Mouse (Mus musculus) fibroblast of lung, adult 2 months (primary cell): ENCODE results near the gene Ldlrap1.

ENCODE experiments used
- DNase-seq: peaks from one replicate; pipeline ENCODE4 v3.0.0-alpha.2; 2011; ENCODE audit warnings: low read depth

Ldlrap1 gene

DNA sequence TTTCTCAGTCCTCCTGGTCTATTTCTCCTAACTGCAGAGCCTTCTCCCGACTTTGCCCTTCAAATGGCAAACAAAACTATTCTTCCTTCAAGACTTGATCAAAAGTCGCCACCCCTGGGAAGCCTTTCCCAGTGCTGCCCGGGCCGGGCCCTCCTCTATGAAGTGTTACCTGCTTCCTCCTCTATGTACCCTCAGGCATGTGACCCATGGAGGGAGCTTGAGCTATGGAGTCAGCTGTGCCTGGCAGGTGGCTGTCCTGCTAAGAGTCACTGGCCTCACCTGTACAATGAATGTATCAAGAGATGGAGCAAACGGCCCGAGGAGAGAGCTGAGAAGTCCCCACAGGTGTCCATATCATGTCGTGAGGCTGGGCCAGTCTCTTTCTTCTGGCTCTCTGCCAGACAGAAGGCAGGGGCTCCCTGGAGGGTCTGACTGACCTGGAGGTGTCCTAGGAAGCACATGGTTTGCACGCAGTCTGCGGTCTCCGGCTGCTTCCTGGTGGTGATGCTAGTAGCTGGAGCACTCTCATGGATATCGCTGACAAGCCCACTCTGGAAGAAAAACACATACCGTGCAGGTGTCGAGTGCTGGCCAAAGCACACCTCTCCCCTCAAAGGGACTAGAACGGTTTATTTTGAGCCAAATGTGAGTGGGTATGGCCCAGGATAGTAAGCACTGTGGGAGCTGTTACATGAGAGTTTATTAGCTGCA lies 7.6 kb upstream of the Ldlrap1 start:
- DNase-seq: no peak

DNA sequence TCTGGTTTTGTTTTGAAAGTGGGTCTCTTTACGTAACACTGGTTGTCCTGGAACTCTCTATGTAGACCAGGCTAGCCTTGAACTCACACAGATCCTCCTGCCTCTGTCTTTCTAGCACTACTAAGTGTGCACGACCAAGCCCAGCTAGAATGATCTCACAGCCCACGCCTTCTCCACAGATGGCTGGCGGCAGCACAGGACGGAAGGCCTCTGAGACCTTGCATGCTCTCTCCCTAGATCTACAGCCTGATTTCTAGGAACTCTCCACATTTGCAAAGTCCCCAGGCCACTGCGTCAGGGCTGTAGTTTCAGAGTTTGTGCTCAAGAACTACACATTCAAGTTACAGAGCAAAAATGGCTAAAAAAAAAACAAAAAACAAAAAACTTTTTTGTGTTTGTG lies 6.3 kb upstream of the Ldlrap1 start:
- no peak for DNase-seq

DNA sequence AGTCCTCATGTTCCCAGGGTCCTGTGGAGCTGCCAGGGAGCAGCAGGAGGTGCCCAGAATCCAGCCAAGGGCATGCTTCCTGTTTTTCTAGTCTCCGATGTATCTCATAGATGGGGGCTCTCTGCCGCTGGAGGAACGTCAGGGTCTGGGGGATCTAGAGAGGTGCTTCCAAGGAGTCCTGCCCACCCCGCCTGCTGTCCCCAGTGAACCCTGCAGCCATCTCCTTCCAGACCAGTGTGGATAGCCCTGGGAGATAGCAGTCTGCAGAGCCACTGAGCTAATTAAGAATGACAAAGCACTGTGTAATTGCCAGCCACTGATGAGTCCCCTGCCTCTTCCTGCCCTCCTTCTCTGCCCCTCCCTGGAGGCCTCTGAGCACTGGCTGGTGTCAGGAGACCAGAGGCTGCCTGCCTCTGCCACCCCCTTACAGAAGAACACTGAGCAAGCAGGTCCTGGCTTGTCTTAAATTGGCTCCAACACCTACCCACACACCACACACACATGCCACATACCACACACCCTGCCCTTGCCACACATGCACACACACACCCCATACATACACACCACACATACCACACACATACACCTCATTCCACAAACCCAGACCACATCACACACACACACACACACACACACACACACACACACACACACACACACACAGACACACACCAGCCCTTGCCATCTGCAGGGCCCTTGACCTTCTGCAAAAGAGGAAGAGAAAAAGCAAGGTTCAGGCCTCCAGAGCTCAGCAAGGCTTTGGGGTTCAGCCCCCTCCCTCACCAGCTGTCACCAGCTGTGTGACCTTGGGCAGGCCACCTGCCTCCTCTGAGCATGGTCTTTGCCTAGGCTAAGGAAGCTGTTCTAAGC lies 5.2 kb upstream of the Ldlrap1 start:
- DNase-seq: no peak

DNA sequence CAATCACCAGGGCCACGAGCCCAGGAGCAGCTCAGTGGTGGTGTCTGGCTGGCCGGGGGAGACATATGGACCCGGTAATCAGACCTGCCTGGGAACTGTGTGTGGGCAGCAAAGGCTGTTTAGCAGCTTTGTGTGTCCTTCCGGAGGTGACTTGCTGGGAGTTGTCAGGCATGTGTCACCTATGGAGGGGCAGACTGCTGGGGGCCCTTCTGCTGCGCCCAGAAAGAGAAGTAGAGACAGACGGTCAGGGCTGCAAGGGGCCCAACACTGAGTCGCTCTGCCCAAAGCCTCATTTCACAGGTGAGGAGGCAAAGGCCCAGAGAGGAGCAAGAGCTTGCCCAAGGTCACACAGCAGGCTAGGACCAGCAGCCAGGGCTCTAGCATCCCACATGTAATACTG lies 2.1 kb upstream of the Ldlrap1 start:
- DNase-seq: no peak

DNA sequence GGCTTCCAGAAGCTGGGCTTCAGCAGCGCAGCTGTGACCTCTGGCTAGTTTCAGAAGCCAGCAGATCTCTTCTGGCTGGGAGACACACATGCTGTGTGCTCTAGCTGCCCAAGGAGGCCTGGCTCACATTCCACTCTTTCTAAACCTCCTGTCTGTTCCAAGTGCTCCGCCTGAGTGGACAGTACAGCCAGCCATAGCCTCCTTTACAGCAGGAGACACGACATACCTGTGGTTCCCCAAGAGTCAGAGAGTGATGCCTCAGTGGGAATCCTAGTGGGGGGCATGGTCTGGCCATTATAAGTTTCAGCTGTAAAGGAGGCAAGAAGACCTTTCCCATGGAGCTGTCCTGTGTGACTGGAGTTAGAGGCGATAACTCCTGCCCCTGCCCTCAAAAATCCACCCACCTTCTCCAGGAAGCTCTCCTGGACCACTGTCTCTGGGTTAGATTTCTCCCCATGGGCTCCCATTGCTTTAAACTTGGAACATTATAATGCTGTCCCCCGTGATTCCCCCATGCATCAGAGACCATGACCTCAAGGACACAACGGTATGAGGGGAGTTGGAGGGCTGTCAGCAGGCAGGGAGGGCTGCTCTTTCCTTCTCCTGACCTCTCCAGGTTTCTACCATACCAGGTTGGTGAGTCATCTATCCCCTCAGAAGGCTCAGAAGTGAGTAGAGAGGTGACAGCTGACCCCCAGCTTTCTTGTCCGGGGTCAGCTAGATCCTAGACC lies 1.4 kb upstream of the Ldlrap1 start:
- DNase-seq: peak; percentile 57

DNA sequence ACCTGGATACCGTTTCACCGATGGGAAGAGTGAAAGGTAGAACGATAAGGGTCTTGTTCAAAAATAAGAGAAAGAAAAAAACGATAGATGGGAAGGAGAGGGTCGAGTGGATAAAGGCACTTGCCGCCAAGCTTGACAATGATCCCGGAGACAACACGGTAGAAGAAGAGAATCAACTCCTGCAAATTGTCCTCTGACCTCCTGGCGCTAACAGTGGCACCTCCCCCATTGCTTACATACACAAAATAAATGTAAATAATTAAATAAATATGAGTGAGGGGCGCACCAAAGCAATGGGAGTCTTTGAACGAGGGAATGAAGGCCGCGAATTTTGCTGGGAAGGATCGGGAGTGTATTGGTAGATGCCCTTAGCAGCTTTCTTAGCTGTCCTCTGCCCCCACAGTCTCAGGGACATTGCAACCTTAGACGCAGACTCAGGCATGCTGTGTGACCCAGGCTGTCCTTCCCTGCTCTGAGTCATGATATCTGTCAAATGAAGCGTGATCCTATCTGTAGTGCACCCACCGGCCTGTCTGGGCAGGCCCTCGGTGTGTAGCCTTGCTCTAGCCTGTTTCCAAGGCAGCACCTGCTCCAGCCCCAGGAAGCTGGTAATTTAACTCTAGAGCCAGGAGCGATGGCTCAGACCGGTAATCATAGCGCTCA lies 533 bp upstream of the Ldlrap1 start:
- DNase-seq: no peak

DNA sequence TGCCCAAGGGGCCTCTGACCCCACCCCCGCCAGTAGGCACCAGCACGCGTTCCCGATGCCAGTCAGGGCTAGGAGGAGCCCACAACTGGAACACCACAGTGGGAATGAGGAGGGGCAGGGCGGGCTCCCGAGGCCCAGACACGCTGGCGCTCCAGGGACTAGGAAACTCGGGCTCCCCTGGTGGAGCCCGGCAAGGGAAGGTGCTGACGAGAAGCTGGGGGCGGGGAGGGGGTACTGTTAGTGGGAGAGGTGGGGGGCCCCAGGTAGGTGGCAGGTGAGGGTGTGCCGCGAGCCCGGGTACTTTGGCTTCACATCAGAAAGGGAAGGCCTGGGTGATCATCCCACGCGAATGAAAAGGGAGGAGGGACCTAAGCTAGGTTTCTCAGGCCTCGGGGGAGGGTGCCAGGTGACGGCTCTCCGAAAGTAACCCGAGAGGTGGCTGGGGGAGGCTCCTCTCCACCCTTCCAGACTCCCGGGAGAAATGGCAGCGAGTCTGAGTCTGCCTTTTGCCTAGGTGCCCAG lies 859 bp downstream of the Ldlrap1 start:
- no peak for DNase-seq

DNA sequence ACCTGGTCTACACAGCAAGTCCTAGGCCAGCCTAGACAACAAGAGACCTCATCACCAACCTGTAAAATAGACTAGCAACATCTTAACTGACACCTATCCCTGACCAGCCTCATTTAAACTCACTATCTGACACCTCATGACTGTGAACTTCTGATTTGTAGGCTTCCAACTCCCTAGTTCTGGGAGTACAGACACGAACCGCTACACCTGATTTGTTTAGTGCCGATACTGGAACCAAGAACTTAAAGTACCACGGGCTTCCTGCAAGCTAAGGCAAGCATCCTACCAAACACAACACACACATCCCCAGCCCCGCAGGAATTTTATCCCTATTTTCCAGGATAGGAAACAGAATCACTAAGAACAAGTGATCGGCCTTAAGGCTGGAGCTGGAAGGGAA lies 1.5 kb downstream of the Ldlrap1 start:
- DNase-seq: no peak

DNA sequence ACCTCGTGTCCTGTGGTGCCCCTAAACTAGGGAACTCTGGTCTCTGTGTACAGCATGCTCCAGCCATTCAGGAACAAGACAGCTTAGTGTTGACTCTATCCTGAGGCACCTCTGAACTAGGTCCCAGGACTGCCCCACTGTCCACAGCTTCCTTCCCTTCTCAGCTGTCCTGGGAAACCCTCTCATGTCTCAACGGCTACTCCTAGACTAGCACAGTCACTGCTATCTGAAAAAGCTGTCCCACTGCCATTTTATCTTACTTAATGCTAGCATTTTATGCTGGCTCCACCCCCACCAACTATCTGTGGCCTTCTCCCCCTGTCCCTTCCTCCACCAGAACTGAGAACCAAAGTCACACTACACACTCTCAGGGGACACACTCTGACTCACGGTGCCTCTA lies 3.5 kb downstream of the Ldlrap1 start:
- DNase-seq: no peak

DNA sequence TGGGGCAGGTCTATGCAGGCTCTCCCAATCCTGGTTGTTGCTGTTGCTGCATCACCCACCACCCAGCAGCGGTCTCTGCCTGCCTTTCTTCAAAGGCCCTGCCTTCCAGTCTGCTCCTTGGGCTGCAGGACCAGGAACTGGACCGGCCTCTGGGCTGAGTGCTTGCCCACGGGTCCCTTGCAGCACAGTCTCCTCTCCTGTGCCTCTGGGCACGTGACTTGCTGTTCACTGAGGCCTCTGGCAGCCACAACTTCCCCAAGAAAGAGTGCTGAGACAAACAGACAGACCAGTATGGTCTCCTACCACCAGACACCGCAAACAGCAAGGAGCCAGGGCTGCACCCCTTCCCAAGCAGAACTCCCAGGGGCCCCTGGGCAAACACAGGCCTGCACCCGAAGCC lies 5.5 kb downstream of the Ldlrap1 start:
- no peak for DNase-seq

DNA sequence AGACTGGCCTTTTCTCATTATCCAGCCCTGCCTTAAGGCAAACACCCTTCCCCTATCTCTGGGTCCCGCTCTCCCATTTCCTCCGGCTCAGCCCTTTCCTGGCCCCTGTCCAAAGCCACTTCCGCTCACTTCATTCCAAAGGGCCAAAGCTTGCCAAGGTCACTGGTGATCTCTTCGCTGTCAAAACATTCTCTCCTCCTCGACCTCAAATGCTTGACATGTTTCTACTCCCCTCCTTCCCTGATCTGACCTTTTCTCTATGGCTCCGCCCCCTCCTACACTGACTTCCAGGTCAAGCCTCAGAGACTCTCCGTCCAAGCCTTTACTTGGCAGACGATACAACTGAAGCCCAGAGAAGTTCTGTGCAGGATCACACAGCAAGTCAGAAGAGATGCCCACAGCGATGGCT lies 7.0 kb downstream of the Ldlrap1 start:
- no peak for DNase-seq

DNA sequence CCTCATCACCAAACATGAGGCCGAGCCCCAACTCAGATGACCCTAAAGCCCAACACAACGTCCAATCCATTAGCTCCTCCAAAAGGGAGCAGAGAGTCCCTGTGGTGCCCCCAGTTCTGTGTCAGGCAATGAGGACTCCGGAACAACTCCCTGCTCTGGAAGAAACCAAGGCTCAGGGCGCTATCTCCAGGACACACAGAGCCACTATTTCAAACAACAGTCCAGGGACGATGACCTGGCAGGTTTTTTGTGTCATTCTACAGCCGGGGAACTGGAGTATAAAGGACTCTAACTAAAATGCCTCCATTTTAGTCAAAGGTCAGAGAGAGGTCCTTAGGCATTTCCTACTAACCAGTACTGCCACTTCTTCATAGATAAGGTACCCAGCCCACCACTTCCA lies 7.5 kb downstream of the Ldlrap1 start:
- DNase-seq: no peak

DNA sequence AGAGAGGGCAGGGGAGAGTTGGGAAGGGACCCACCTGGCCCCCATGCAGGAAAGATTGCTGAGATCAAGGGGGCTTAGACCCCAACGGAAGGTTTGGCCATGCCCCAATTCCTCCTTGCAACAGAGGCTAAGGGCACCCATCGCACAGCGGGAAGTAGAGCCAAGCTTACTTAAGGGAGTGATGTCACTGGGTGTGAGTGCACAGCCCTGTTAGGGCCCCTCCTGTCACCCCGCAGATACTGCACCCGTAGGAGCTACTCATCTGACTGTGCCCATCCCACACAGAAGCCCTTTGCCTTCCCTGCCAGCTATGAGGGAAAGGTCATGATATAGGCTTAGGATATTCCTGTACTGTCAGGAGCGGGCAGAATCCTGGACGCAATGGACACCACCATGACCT lies 8.3 kb downstream of the Ldlrap1 start:
- DNase-seq: no peak

DNA sequence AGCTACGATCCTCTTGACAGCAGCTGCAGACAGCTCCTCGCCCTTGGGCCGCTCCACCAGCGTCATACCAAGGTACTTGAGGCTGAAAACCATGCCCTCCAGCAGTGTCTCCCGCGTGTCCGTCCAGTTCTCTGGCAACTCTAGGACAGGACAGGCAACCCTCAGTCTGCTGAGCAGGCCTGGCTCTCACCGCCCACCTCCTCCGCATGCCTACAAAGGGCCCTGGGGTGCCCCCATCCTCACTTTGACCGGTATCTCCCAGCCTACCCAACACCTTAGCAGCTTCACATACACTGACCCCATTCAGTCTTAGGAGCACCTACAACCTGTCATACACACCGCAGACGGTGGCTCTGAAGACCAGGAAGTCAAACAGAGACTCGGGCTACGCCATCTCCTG lies 8.9 kb downstream of the Ldlrap1 start:
- DNase-seq: no peak

DNA sequence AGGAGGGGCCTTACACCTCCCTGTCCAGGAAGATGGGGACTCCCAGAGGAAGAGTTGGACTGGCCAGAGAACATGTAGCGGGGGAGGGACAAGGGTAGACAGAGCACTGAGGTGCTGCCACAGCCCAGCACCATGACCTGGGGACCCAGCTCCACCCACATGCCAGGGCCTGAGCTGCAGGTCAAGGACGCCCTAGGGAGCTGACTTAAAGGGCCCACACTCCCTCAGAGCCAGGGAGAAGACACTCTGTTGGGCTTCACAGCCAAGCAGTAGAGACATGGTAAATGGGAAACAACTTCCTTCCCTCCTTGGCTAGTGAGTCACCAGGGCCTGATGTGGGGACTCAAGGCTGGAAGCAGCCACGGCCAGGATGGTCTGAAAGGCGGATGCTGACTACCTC lies 9.5 kb downstream of the Ldlrap1 start:
- DNase-seq: no peak

DNA sequence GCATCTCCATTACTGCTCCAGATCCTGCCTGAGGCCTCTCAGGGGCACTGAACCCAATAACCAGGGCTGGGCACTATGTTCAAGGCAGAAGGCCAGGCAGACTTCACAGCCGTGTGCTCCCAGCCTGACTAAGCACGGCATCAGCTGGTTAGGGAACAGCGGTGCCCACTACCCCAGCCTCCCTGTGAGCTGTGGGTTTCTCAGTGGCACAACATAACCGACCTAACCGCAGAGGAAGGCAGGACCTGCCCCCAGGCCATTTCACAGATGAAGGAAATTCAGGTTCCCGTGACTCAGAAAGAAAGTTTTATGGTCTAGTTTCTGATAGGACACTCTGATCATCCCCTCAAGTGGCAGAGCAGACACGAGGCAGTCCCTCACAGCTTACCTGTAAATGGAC lies 10.9 kb downstream of the Ldlrap1 start:
- no peak for DNase-seq

DNA sequence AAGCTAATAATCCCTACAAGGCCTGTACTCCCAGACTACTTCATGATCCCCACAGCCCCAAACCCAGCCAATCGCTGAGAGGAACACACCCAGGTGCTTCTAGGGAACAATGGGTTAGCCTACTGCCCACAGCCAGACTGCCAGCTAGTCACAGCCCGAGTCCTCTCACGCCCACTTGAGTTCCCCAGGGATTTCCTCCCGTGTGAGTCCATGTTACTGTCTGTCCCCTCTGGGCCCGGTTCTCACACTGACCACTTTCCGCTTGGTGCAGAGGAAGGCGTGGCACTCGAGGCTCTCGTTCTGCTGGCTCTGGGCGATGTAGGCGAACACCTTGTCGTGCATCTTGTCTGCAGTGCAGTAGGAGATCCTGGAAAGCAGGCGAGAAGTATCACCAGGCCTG lies 12.9 kb downstream of the Ldlrap1 start:
- DNase-seq: no peak

DNA sequence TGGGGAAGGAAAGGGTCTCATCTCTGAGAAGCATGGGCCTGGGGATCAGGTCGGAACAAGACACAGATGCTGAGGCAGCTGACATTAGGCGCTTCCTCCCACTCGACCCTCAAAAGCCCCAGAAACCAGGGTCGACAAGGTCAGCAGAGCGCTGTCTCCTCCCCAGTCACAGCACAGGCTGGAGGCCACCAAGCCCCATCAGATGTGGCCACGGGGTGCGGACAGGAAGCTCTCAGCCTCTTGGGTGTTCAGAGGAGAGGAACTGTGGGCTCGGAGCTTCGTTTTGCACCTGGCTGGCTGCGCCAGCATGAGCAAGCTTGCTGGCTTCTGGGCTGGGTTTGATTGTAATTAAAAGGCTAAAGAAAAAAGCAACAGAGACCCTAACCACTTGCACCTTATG lies 13.5 kb downstream of the Ldlrap1 start:
- no peak for DNase-seq

DNA sequence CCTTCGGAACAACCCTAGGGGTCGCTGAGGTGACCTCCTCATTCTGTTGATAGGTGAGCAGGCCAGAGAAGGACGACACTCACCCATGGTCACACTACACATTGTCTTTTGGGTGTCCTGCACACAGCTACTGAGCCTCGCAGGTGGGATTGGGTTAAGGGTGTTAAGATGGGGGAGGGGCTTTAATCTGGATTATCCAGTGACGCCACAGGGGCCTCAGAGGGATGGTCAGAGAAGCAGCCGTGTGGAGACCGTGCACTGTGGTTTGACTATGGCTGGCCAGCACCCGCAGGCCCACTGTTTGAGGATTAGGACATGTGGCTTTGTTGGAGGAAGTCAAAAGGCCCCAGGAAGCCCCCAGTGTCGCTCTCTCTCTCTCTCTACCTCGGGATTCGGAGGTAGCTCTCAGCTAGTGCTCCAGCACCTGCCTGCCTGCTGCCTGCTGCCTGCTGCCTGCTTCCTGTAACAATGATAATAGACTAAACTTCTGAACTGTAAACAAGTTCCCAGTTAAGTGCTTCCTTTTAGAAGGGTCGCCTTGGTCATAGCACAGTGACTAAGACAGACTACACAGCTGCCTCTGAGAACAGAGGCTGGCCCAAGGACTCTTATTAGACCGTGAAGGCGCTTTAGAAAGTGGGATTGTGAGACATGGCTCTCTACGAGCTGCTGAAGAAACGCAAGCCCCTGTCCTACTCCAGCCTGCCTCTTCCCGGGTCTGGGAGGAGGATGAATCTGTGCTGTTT lies 14.1 kb downstream of the Ldlrap1 start:
- no peak for DNase-seq

DNA sequence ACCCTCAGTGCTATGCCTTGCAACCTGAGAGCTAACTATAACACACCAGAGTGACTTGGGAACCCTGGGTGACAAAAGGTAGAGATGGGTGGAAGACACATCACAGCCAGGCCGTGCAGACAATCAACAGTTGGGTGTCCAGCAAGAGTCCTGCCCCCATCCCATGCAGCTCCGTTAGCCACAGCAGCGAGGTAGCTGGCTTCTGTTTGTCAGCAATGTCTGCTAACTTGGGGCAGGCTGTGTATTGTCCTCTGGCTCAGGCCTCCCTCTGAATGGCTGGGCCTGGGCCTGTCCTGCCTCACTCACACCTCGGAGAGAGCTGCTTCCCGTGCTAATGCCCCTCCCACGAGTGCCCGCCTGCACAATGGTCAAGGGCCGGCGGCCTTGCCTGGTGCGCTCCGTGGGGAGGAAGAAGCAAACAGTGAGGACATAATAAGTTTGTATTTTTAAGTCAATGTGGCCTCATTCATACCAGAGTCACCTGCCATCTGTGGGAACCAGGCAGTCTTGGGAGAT lies 14.9 kb downstream of the Ldlrap1 start:
- no peak for DNase-seq

DNA sequence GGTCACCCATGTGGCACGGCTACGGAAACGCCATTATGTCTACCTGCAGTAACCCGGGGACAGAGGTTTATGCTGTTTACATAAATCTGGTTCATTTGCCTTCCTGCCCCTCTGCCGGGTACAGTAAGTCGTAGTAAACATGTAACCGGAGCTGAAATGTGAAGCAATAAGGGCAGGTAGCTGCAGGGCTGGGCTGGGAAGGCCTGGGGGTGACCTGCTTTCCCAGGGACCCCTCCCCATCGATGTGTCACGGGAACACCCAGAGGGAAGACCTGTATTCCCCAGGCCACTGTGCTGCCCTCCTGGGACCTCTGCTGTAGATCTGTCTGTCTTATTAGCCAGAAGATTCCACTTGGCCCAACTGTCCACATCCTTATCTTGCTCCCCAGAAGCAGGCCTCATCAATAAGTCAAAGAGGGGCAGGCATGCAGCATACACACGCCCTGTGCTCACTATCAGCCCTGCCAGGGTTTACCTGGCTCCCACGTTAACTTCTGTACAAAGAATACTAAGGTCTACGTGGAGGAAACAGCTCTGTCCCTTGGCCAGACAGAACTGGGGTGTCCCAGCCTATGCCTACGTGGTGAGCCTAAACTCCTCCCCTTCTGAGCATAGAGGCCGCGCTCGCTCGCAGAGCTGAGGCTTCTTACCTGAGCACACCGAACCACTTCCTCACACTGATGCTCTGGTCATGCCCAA lies 16.0 kb downstream of the Ldlrap1 start:
- no peak for DNase-seq
